Mouse (Mus musculus) megakaryocyte, embryonic 14.5 days (primary cell): ENCODE data around the gene Tmem86b. TPM values are rescaled to one million over a fixed set of nuclear protein-coding genes. Genes with fewer than 3 reads are reported as not detected.
A peak's percentile ranks its signal among the peaks of the same experiment; 100 is the strongest.

ENCODE experiments used
- H3K27me3 ChIP-seq: replicated peaks from 2 replicates; pipeline ENCODE3; 2012; ENCODE audit warnings: inconsistent platforms
- H3K36me3 ChIP-seq: replicated peaks from 2 replicates; pipeline ENCODE3; 2012; ENCODE audit warnings: low read length, inconsistent platforms, mixed read lengths
- H3K4me1 ChIP-seq: 2 replicates; pipeline ENCODE4 v1.6.1; 2012; ENCODE audit warnings: inconsistent platforms
- H3K4me3 ChIP-seq: replicated peaks from 2 replicates; pipeline ENCODE3; 2012; ENCODE audit warnings: moderate library complexity, mild to moderate bottlenecking, inconsistent platforms
- H3K9me3 ChIP-seq: 2 replicates; pipeline ENCODE4 v1.6.1; 2012; ENCODE audit warnings: inconsistent platforms
- FLI1 ChIP-seq: IDR thresholded peaks from 2 replicates; pipeline ENCODE4 v1.6.1; 2012; ENCODE audit warnings: low read length, inconsistent platforms, mixed read lengths
- GATA1 ChIP-seq: IDR thresholded peaks from 3 replicates; pipeline ENCODE4 v1.6.1; 2012; ENCODE audit warnings: mixed read lengths, low read length, inconsistent platforms, borderline replicate concordance
- polyA plus RNA-seq: library from polyadenylated mRNA; stranded (reverse); fragments of >175 nt; gene quantifications from 2 replicates; pipeline ENCODE4 v1.2.3, GENCODE M21; 2012; ENCODE audit warnings: low replicate concordance; ENCODE audit not compliant: insufficient read depth

The Tmem86b gene
- polyA plus RNA-seq, 1 experiment: 5.3 TPM

DNA sequence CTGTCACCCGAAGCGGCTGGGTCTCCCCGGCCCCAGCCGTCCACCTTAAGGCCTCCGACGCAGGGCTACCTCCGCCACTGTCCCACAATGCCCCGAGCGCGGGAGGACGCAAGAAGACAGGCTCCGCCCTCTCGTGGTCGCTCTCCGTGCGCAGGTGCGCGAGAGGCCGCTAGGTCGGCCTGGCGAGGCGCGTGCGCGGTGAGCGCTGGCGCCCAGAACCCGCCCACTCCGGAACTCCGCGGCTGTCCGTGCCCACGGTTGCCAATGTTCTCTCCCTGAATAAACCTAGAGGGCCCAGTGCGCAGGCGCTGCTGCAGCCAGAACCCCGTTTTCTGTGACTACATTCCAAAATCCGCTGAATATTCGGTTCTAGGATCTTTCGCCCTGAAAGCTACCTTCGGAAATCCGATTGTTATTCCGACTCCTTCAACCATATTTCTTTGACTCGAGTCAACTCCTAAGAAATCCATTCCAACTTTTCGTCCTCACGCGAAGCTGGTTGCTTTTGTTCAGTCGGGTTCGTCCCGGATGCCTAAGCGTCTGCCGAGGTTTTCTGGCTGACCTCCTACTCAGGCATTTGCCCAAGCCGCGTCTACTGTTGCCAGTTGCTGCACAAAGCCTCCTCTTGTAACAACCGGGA lies 27.8 kb upstream of the Tmem86b start, which contains the start of gene Ppp6r1:
TSS of gene Ppp6r1 (minus strand) at position 108 of the 640 bp plus-strand sequence.
- no peak for TF ChIP-seq FLI1
- no peak for TF ChIP-seq GATA1
- Histone ChIP-seq H3K4me1 (peaks cover 61% of the 10 kb centered on the region), H3K36me3 (peaks cover 46% of the 10 kb centered on the region)

DNA sequence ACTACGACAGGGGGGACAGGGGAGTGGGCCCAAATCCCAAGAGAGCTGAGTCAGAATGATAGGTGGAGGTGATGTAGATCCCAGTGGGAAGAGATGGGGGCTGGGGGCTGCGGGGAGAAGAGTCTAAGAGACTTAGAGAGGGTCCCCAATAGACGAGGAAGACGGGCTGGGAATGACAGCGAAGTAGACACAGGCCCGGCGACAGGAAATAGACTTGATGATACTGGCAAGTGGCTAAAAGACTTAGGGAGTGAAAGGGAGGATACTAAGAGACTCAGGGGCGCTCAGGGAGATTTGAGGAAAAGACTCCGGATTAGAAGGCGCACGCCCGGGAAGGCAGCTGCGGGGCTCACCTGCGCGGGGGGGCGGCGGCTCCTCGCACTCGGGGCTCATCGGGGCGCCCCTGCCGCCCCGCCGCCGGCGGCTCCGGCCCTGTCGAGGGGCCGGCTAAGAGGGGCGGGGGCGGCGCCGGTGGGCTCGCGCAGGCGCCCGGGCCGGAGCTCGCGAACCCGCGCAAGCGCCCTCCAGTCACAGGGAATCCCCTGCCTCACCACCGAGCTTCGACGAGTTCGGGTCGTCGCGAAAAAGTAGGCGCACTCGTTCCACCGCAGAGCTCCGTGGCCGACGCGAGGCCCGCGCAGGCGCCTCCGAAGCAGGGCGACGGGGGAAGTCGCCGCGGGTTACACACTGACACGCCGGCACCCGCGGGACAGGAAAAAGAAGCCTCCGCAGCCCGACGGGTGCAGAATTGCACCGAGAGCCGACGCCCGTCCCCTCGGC lies 27.1 kb upstream of the Tmem86b start:
- no peak for TF ChIP-seq GATA1
- no peak for TF ChIP-seq FLI1
- Histone ChIP-seq H3K36me3 (peaks cover 46% of the 10 kb centered on the region), H3K4me1 (peaks cover 65% of the 10 kb centered on the region), H3K9me3 (no peaks in the 10 kb centered on the region), H3K27me3 (no peaks in the 10 kb centered on the region), H3K4me3 (peak overlapping the region; percentile 98)

More for the DNA sequence above, 27.8 kb upstream of the Tmem86b start, which contains the start of gene Ppp6r1:
- H3K4me3 ChIP-seq: peak within 1 kb of the TSS; percentile 98
- no peaks in the 10 kb centered on the region for H3K9me3 ChIP-seq
- H3K27me3 ChIP-seq: no peaks in the 10 kb centered on the region

DNA sequence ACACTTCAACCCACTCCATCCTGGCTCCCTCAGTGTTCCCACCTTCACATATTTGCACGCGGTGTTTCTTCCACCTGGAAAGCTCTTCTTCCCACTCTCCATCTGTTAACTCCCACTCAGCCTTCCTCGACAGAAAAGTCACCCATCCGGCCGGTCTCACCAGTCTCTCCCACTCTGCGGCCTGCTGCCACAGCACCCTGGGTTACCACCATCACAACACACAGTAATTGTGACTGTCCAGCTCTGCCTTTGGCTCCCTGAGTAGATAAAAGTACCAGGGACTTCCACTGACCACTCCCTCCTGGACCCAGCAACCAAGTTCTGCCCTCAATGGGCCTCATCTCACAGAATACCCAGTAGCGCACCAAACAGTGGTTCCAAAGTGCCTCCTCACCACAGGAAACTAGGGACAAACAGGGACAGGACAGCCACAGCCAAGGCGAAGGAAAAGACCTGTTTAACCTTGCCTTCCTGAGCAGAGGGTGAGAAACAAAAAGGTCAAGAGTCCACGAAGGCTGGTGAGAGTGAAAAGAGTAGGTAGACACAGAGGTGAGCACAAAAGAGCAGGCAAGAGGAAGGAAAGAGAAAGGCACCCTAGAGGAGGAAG lies 26.4 kb upstream of the Tmem86b start:
- peaks cover 50% of the 10 kb centered on the region for H3K36me3 ChIP-seq
- peaks cover 69% of the 10 kb centered on the region for H3K4me1 ChIP-seq
- no peaks in the 10 kb centered on the region for H3K9me3 ChIP-seq
- H3K4me3 ChIP-seq: peak overlapping the region; percentile 98
- TF ChIP-seq FLI1: no peak
- no peak for TF ChIP-seq GATA1
- H3K27me3 ChIP-seq: no peaks in the 10 kb centered on the region

DNA sequence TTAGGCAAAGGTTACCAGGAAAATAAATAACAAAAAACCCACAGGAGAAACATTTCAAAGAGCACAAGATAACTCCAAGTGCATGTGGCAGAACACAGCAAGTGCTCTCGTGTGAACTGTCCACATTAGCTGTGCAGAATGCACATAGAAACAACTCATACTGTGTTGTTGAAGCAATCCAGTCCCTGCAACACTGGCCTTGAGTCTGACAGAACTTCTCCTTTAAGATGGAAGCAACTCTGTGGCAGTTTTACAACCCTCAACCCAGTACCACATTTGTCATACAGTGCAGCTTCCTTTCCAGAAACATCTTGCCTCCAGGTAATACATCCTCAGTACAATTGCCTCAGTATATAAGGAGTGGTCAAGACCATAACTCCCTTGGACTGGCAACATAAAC lies 25.6 kb upstream of the Tmem86b start:
- peaks cover 77% of the 10 kb centered on the region for H3K4me1 ChIP-seq

DNA sequence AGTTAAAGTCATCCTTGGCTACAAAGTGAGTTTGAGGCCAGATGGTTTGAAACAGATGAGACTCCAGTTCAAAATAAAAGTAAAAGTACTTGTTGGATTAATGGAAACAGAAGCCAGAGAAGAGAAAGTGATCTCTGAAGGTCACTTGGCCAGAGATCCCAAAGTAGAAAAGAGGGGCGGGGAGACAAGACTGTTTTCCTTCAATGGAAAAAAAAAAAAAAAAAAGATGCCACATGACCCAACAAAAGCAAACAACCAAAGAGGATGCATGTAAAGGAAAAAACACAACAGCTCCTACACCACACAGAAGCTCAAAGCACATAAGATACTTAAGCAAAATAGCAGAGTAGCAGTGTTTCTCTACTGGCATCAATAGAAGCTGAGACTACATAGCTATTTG lies 24.7 kb upstream of the Tmem86b start:
- peaks cover 82% of the 10 kb centered on the region for H3K4me1 ChIP-seq
- H3K36me3 ChIP-seq: peaks cover 55% of the 10 kb centered on the region
- H3K4me3 ChIP-seq: peak overlapping the region; percentile 98

More for the DNA sequence above, 25.6 kb upstream of the Tmem86b start:
- Histone ChIP-seq H3K4me3 (peak overlapping the region; percentile 98), H3K36me3 (peaks cover 51% of the 10 kb centered on the region), H3K9me3 (no peaks in the 10 kb centered on the region), H3K27me3 (no peaks in the 10 kb centered on the region)
- TF ChIP-seq GATA1: no peak
- no peak for TF ChIP-seq FLI1

DNA sequence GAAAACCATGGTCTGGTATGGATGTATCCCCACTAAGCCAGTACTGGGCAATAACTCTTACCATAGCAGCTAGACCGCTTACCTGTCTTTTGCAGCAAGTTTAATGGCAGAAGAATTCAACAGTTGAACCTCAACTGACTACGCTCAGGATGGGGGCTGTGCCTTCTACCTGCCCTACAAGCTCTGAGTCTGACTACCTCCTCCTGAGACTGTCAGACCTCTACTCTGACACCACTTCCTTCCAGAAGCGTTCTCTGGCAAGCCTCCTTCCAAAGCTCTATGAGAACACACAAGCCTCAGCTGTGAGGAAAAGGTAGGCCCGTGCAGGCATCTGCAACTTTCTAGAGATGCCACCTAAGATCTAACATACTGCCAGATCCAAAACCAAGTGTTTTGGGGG lies 24.2 kb upstream of the Tmem86b start:
- Histone ChIP-seq H3K9me3 (no peaks in the 10 kb centered on the region), H3K27me3 (no peaks in the 10 kb centered on the region), H3K4me1 (peaks cover 83% of the 10 kb centered on the region), H3K4me3 (peak overlapping the region; percentile 98), H3K36me3 (peaks cover 50% of the 10 kb centered on the region)
- TF ChIP-seq GATA1 (no peak), FLI1 (no peak)

More for the DNA sequence above, 24.7 kb upstream of the Tmem86b start:
- Histone ChIP-seq H3K9me3 (no peaks in the 10 kb centered on the region), H3K27me3 (no peaks in the 10 kb centered on the region)
- TF ChIP-seq FLI1: no peak
- no peak for TF ChIP-seq GATA1

DNA sequence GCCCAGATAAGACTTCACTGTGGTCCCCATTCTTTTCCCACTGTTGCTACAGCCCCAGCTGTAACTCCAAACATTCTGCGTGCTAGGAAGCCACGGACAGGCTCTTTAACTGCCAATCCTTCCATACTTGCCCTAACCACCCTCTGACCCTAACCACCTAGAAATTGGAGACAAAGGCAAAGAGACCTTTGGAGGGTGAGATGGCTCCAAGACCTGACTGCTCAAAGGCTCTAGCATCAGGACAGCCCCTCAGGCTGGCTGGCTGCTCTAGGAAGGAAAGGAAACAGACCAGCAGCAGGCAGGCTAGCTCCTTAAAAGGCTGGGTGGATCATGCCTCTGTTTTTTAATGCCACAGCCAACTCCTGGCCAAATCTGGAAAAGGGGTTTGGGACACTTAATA lies 23.0 kb upstream of the Tmem86b start:
- Histone ChIP-seq H3K9me3 (no peaks in the 10 kb centered on the region), H3K4me3 (peak overlapping the region; percentile 98), H3K4me1 (peaks cover 78% of the 10 kb centered on the region), H3K36me3 (peaks cover 49% of the 10 kb centered on the region), H3K27me3 (no peaks in the 10 kb centered on the region)
- TF ChIP-seq FLI1 (no peak), GATA1 (no peak)

DNA sequence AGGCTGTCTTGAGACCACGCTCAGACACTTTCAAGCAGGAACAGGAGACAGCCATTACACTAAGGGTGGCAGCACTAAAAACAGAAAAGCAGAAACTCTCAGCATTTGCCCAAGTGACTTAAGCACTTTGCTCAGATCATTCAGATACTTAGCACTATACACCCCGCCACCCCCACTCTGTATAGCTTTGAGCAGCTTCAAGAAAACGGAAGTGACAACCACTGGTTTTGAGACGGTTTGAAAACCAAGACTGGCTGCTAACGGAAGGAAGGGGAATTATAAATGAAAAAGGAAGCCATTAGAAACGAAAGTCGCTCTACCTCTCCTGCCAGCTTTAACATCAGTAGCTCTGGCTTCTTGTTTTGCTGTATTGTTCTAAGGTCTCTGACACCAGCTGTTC lies 22.6 kb upstream of the Tmem86b start:
- peaks cover 79% of the 10 kb centered on the region for H3K4me1 ChIP-seq
- H3K36me3 ChIP-seq: peaks cover 49% of the 10 kb centered on the region

DNA sequence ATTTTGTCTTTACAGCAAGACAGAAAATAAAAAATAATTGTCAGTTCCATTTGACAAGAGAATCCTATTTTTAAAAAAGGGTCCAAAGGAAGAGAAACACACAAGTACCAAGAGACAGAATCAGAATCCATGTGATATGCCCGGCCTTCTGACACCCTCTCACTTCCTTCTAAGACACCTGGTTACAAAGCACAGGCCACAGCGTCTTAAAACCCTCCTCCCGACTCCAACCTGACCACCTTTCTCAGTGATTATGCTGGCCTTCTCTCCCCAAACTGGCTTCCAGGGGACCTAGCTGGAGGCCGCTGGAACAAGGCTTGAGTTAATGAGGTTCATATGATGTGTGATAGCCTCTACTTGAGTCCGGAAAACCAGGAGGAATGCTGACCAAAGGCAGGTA lies 22.1 kb upstream of the Tmem86b start:
- peaks cover 51% of the 10 kb centered on the region for H3K36me3 ChIP-seq
- H3K9me3 ChIP-seq: no peaks in the 10 kb centered on the region
- H3K4me1 ChIP-seq: peaks cover 83% of the 10 kb centered on the region
- TF ChIP-seq GATA1 (no peak), FLI1 (no peak)
- H3K4me3 ChIP-seq: peak overlapping the region; percentile 98
- H3K27me3 ChIP-seq: no peaks in the 10 kb centered on the region

More for the DNA sequence above, 22.6 kb upstream of the Tmem86b start:
- no peaks in the 10 kb centered on the region for H3K27me3 ChIP-seq
- TF ChIP-seq FLI1 (no peak), GATA1 (no peak)
- H3K4me3 ChIP-seq: peak overlapping the region; percentile 98
- no peaks in the 10 kb centered on the region for H3K9me3 ChIP-seq
